Mouse (Mus musculus) heart, adult 2 months (tissue): ENCODE measurements at regions not wholly inside any gene's neighbourhood (a gene's known extent, or its start where the extent isn't known, plus 50 kb on each side); places are given as distances from the start of the nearest gene placed in this dataset.

Experiments used
- CTCF ChIP-seq: fragments of 200-600 bp; IDR thresholded peaks from 2 replicates; pipeline ENCODE4 v1.8.1; 2022; ENCODE audit warnings: antibody characterized with exemption, mild to moderate bottlenecking, moderate library complexity
- POLR2A ChIP-seq: fragments of 200-500 bp; IDR thresholded peaks from 2 replicates; pipeline ENCODE4 v1.6.1; 2011; ENCODE audit warnings: mild to moderate bottlenecking, low read depth, low read length, control low read depth; ENCODE audit not compliant: insufficient read depth

DNA sequence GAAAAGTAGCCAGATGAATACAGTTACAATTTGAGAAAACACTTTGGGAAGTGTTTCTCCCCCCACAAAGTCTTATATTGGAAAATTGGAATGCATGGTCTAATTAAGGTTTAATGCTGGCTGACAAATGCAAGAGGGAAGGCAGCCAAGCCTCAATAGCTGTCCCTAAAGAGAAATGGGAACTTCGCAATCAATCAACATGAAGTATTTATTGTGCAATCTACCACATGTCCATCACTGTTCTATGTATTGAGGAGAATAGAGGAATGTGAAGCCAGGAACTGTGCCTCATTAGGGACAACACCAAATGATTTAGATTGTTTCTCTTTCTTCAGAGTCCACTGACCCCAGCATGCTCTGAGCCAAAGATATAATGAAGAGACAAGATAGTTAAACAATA lies 715.7 kb upstream of the Slc8a1 start:
- TF ChIP-seq POLR2A: no peak
- no peak for TF ChIP-seq CTCF
